Mouse (Mus musculus) limb, embryonic 12.5 days (tissue): ENCODE measurements around the gene Olfr304. TPM values are rescaled to one million over a fixed set of nuclear protein-coding genes. Genes with fewer than 3 reads are reported as not detected.
"Not testable (repeated sequence)": the region's sequence is repeated elsewhere in the genome, so short reads cannot be mapped to it uniquely, and the experiment has no call there.

Experiments used
- ATAC-seq: fragments of 200-750 bp; cut with Nextera tagmentation; 2 replicates; pipeline ENCODE4 v1.8.0; 2017; ENCODE audit warnings: low read depth, moderate TSS enrichment; ENCODE audit not compliant: insufficient number of reproducible peaks, insufficient read depth, low FRiP score, low TSS enrichment
- H3K27ac ChIP-seq: fragments of 300-500 bp; sonication (generic); 2 replicates; pipeline ENCODE4 v1.5.1; 2016; ENCODE audit warnings: mild to moderate bottlenecking, moderate library complexity
- H3K27me3 ChIP-seq: fragments of 300-500 bp; sonication (generic); 2 replicates; pipeline ENCODE4 v1.6.1; 2016; ENCODE audit warnings: mild to moderate bottlenecking, moderate library complexity
- H3K36me3 ChIP-seq: fragments of 300-500 bp; sonication (generic); 2 replicates; pipeline ENCODE4 v1.6.1; 2016; ENCODE audit warnings: mild to moderate bottlenecking, moderate library complexity
- H3K4me1 ChIP-seq: fragments of 300-500 bp; sonication (generic); replicated peaks from 2 replicates; pipeline ENCODE4 v1.6.1; 2016
- H3K4me2 ChIP-seq: fragments of 300-500 bp; sonication (generic); 2 replicates; pipeline ENCODE4 v1.6.1; 2016; ENCODE audit warnings: mild to moderate bottlenecking, moderate library complexity
- H3K4me3 ChIP-seq: fragments of 300-500 bp; sonication (generic); replicated peaks from 2 replicates; pipeline ENCODE4 v1.5.1; 2016; ENCODE audit warnings: mild to moderate bottlenecking
- H3K9ac ChIP-seq: fragments of 300-500 bp; sonication (generic); replicated peaks from 2 replicates; pipeline ENCODE4 v1.6.1; 2016; ENCODE audit warnings: mild to moderate bottlenecking, moderate library complexity
- H3K9me3 ChIP-seq: fragments of 300-500 bp; sonication (generic); 2 replicates; pipeline ENCODE4 v1.6.1; 2016; ENCODE audit warnings: mild to moderate bottlenecking, moderate library complexity
- WGBS: fragments of 180-500 bp; shearing (Covaris S2); methylation state at CpG from one replicate; pipeline ENCODE4 v1.1.7; 2016; 5-methylcytosine and 5-hydroxymethylcytosine counted together
- polyA plus RNA-seq: library from polyadenylated mRNA; unstranded; fragments of >200 nt; fragmentation: Nextera tagmentation; extraction: Ambion mirVana; gene quantifications from 2 replicates; pipeline ENCODE4 v1.2.1, GENCODE M21; 2016

Gene Olfr304
- not detected in 2 replicates for polyA plus RNA-seq

DNA sequence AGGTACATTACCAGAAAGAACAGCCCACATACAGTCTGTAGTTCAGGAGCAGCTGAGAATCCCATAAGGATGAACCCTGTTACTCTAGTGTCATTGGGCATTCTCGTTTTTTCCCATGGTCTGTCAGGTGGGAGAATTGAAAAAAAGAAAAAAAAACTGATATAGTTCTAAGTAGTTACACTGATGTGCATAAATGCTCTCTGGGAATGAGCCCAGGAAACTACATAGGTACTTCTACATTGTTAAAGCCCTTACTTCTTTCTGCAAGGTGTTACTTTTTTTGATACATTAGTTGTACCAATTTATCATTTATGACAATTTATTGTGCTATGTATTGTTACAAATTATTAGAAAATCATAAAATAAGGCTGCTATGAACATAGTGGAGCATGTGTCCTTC is at the start of gene Olfr304:
Gene Olfr304 (minus strand): TSS at position 101 of the 400 bp plus-strand sequence.
- no peak for ATAC-seq

DNA sequence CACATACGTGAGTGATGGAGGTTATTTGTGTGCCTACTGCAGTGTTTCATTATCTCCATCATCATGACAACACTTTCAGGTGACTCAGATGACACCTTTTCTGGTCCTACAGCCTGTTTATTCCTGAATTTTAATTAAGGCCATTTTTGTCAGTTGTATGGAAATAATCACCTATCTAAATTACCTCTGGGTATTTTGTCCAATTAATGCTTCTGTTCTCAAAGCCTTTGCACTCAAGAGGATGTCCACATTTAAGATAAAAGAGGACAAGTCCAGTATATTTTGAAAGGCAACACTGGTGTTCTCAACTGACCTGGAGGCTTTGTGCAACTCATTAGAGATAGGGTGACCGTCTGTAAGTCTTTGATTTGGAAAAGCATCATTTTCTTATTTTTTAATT is 17.1 kb upstream of the Olfr304 start, which contains the start of gene Olfr301:
Gene Olfr301 (plus strand): TSS at position 301 of the 400 bp plus-strand sequence.
- no peaks in the 10 kb centered on the region for H3K27me3 ChIP-seq
- no peak within 1 kb of the TSS for H3K27ac ChIP-seq
- H3K9ac ChIP-seq = no peak within 1 kb of the TSS
- no peak for ATAC-seq
- no peaks in the 10 kb centered on the region for H3K4me1 ChIP-seq
- H3K36me3 ChIP-seq = no peaks in the 10 kb centered on the region
- 88% methylated on average over 2 of the region's 2 CpGs for WGBS
- H3K4me2 ChIP-seq = no peak within 1 kb of the TSS
- H3K9me3 ChIP-seq = no peaks in the 10 kb centered on the region
- no peak within 1 kb of the TSS for H3K4me3 ChIP-seq

More for the DNA sequence above, at the start of gene Olfr304:
- 73% methylated on average over 1 of the region's 1 CpGs for WGBS
- no peak within 1 kb of the TSS for H3K4me3 ChIP-seq
- no peaks in the 10 kb centered on the region for H3K27me3 ChIP-seq
- no peak within 1 kb of the TSS for H3K27ac ChIP-seq
- H3K9me3 ChIP-seq = no peaks in the 10 kb centered on the region
- no peak within 1 kb of the TSS for H3K4me2 ChIP-seq
- no peak within 1 kb of the TSS for H3K9ac ChIP-seq
- H3K36me3 ChIP-seq = no peaks in the 10 kb centered on the region
- H3K4me1 ChIP-seq = no peaks in the 10 kb centered on the region

DNA sequence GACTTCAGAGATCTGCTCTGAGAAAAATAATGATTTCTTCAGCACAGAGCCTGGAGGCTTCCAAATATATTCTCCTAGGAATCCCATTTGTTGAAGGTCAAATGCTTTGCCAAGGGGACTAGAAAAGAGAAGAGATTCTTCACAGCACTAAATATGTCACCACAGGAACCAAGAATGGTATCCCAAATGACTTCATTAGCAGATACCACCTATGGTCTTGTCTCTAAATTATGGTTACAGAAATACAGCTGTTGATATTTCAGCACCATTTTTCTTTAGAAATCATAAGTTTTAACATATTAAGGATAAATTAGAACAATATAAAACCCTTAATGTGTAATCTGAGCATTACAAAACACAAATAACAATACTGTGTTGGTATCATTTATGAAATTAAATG is 11.2 kb upstream of the Olfr304 start, which contains the start of gene Olfr303:
Gene Olfr303 (minus strand): TSS at position 101 of the 400 bp plus-strand sequence.
- ATAC-seq = no peak
- no peaks in the 10 kb centered on the region for H3K27me3 ChIP-seq
- H3K4me3 ChIP-seq = no peak within 1 kb of the TSS
- no peak within 1 kb of the TSS for H3K4me2 ChIP-seq
- no peaks in the 10 kb centered on the region for H3K36me3 ChIP-seq
- no peaks in the 10 kb centered on the region for H3K4me1 ChIP-seq
- no peak within 1 kb of the TSS for H3K9ac ChIP-seq
- no peak within 1 kb of the TSS for H3K27ac ChIP-seq
- H3K9me3 ChIP-seq = no peaks in the 10 kb centered on the region

DNA sequence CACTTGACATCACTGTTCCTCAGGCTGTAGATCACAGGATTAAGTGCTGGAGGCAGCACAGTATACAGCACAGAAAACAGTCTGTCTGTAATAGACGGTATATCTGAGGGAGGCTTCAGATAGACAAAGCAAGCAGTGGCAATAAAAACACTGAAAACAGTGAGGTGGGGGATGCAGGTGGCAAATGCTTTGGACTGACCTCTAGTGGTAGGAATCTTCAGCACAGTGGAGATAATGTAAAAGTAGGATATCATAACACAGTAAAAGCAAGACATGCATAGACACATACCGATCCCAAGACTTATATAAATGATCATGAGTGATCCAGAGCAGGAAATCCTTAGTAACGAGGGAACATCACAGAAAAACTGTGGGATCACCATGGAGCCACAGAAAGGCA is 689 bp downstream of the Olfr304 start:
- Histone ChIP-seq H3K4me3 (no peak overlapping the region), H3K36me3 (no peaks in the 10 kb centered on the region), H3K4me1 (no peaks in the 10 kb centered on the region), H3K4me2 (no peak overlapping the region), H3K27me3 (no peaks in the 10 kb centered on the region), H3K9ac (no peak overlapping the region), H3K9me3 (no peaks in the 10 kb centered on the region), H3K27ac (no peak overlapping the region)
- no peak for ATAC-seq
- WGBS = 68% methylated on average over 3 of the region's 3 CpGs

DNA sequence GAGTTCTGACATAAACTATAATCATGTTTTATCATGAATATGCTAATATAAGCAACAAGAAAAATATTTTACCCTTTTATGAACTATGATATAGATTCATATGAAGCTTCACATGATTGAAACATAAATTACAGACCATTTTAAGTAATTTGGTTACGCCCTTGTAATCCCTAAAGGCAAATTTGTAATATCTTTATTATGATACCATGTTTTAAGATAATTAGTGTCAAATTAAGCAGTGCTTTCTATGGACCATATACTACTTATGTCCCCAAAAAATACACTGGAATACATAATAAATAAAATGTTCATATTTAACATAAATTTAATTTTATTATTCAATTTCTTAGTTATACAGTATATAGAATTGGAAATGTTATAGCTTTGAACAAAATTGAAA is 19.6 kb downstream of the Olfr304 start, which contains the start of gene Olfr305:
Gene Olfr305 (minus strand): TSS at position 101 of the 400 bp plus-strand sequence.
- H3K27me3 ChIP-seq = no peaks in the 10 kb centered on the region
- 90% methylated on average over 1 of the region's 1 CpGs for WGBS
- ATAC-seq = no peak
- no peak within 1 kb of the TSS for H3K4me2 ChIP-seq
- H3K9me3 ChIP-seq = no peaks in the 10 kb centered on the region
- no peak within 1 kb of the TSS for H3K4me3 ChIP-seq
- no peak within 1 kb of the TSS for H3K27ac ChIP-seq
- H3K4me1 ChIP-seq = no peaks in the 10 kb centered on the region
- no peak within 1 kb of the TSS for H3K9ac ChIP-seq
- H3K36me3 ChIP-seq = no peaks in the 10 kb centered on the region

DNA sequence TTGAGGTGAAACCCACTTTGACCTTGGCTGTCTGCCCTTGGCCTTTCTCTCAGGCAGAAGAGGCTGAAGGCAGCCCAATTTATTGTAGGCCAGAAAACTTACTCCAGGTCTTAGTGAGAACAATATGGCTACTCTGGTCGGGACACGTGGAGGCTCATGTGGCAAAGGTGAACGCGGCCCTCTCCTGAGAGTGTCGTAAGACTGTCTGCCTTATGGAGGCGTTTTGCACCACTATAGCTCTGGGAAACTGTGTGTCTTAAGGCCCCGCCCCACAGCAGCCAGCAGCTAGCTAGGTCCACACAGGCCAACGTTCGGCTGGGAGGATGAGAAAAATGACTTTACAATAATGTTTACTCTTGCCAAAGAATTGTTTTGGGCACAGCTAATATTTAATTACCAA is 40.2 kb downstream of the Olfr304 start:
- not testable (repeated sequence) for H3K27ac ChIP-seq, ATAC-seq

DNA sequence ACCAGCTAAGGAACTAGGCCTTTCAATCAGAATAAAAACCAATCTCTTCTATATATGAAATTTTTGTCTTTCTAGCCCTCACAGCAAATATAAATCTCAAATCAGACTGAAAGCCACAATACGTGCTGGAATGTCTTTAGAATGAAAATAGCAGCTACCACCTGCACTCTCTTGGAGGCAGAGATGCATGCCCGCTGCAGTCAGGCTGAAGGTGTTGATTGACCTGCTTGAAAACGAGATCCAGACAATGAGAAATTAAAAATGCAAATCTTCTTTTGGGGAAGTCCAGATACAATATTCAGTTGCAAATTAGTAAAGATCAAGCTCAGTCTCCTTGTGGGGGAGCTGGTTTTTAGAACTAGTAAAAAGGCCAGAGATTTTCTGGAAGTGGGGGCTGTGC is 42.2 kb downstream of the Olfr304 start:
- H3K36me3 ChIP-seq = no peaks in the 10 kb centered on the region
- H3K9ac ChIP-seq = no peak overlapping the region
- no peak overlapping the region for H3K4me2 ChIP-seq
- no peak for ATAC-seq
- H3K27me3 ChIP-seq = no peaks in the 10 kb centered on the region
- no peak overlapping the region for H3K4me3 ChIP-seq
- WGBS = 69% methylated on average over 3 of the region's 3 CpGs
- no peak overlapping the region for H3K27ac ChIP-seq
- H3K4me1 ChIP-seq = no peaks in the 10 kb centered on the region
- H3K9me3 ChIP-seq = 0 out of 2 replicates have a peak, but pooled peaks cover 10% of the 10 kb centered on the region

More for the DNA sequence above, 40.2 kb downstream of the Olfr304 start:
- H3K27me3 ChIP-seq, H3K9ac ChIP-seq, H3K36me3 ChIP-seq, H3K4me1 ChIP-seq, H3K4me3 ChIP-seq, H3K4me2 ChIP-seq: not testable (repeated sequence)
- 84% methylated on average over 9 of the region's 9 CpGs for WGBS
- H3K9me3 ChIP-seq = 0 out of 2 replicates have a peak, but pooled peaks cover 10% of the 10 kb centered on the region

DNA sequence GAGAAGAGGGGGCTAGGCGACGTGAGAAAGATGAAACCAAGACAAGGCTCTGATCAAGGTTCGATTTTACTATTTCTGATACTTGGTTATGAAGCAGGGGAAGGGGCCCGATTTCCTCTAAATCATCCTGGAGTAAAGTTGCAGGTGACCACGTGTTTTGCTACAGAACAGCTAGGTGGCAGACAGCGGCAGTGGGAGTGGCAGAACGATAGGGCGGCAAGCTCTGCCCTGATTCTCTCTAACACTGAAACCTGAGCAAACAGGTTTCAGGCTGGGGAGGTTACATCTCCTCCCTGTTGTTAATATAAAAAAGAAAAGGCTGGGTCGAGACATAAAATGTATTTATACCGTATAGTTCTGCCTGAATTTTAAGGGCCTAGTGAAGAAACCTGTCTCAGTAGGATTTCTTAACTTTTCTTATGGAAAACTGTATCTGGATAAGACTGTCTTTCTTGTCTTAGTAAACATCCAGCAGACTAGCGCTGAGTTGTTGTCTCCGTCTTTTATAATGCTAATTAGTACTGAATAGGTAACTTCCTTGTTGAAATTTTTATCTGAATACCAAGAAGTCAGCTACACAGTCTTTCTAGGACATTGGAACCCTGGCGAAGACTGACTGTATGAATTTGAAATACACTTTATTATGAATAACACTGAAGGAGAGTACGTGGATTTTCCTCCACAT is 43.4 kb downstream of the Olfr304 start:
- Histone ChIP-seq H3K36me3 (no peaks in the 10 kb centered on the region), H3K27me3 (no peaks in the 10 kb centered on the region), H3K9ac (no peak overlapping the region), H3K4me2 (no peak overlapping the region), H3K9me3 (0 out of 2 replicates have a peak, but pooled peaks cover 2% of the 10 kb centered on the region), H3K27ac (no peak overlapping the region), H3K4me3 (no peak overlapping the region), H3K4me1 (no peaks in the 10 kb centered on the region)
- no peak for ATAC-seq
- 75% methylated on average over 14 of the region's 14 CpGs for WGBS

DNA sequence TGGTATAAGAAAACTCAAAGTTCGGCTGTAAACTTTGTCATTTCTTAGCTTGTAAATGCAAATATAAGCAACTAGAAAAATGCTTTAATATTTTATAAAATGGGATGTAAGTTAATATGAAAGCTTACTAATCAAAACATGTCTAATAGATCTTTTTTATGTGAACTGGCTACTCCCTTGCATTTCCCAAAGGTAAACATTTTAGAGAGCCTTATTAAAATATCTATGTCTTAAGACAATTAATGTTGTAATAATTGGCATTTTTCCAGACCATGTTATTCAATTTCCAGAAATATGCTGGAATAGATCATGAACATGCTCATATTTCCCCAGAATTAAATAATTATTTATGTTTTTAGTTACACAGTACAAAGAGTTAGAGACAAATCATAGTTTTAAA is 49.0 kb downstream of the Olfr304 start, which contains the start of gene Olfr307:
Gene Olfr307 (minus strand): TSS at position 101 of the 400 bp plus-strand sequence.
- 74% methylated on average over 1 of the region's 1 CpGs for WGBS
- H3K36me3 ChIP-seq = no peaks in the 10 kb centered on the region
- H3K9ac ChIP-seq = no peak within 1 kb of the TSS
- no peak within 1 kb of the TSS for H3K4me2 ChIP-seq
- H3K9me3 ChIP-seq = no peaks in the 10 kb centered on the region
- no peak within 1 kb of the TSS for H3K4me3 ChIP-seq
- no peak within 1 kb of the TSS for H3K27ac ChIP-seq
- no peaks in the 10 kb centered on the region for H3K27me3 ChIP-seq
- no peak for ATAC-seq
- no peaks in the 10 kb centered on the region for H3K4me1 ChIP-seq

Other genes with a start within 250 kb of the Olfr304 start
- not detected in 2 replicates for gene Vmn2r75, start 214.9 kb downstream of the Olfr304 start, polyA plus RNA-seq
- gene Vmn2r76, start 140.3 kb downstream of the Olfr304 start, polyA plus RNA-seq = not detected in 2 replicates
- not detected in 2 replicates for gene Olfr310, start 109.5 kb downstream of the Olfr304 start, polyA plus RNA-seq
- gene Olfr309, start 73.0 kb downstream of the Olfr304 start, polyA plus RNA-seq = not detected in 2 replicates
- gene Olfr308, start 61.0 kb downstream of the Olfr304 start, polyA plus RNA-seq = not detected in 2 replicates
- not detected in 2 replicates for gene Olfr307, start 49.1 kb downstream of the Olfr304 start, polyA plus RNA-seq
- not detected in 2 replicates for gene Olfr305, start 19.7 kb downstream of the Olfr304 start, polyA plus RNA-seq
- not detected in 2 replicates for gene Olfr303, start 11.1 kb upstream of the Olfr304 start, polyA plus RNA-seq
- gene Olfr301, start 17.2 kb upstream of the Olfr304 start, polyA plus RNA-seq = not detected in 2 replicates
- not detected in 2 replicates for gene Olfr299, start 73.3 kb upstream of the Olfr304 start, polyA plus RNA-seq
- not detected in 2 replicates for gene Olfr298, start 105.8 kb upstream of the Olfr304 start, polyA plus RNA-seq
- not detected in 2 replicates for gene Olfr297, start 133.3 kb upstream of the Olfr304 start, polyA plus RNA-seq
- not detected in 2 replicates for gene Olfr295, start 197.2 kb upstream of the Olfr304 start, polyA plus RNA-seq
- gene Olfr294, start 230.0 kb upstream of the Olfr304 start, polyA plus RNA-seq = not detected in 2 replicates